In the genomic region with DNA sequence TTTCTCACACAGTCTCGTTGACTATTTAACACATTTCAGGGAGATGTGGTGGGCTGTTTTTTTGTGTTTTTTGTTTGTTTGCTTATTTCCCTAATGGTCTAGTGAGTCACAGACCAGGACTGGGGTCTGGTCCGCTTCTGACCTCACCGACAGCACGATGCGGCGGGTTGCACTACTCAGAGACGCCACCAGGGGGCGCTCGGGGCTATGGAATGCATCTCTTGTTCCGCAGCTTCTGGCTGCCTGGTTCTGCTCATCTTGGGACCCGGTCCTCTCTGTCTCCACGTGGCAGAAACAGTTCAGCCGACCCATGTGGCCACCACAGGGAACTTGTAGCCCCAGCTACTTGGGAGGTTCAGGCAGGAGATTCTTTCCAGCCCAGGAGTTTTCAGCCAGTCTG, we compare ENCODE assay signal across 9 mouse cellular contexts. TPM values are rescaled to one million over a fixed set of nuclear protein-coding genes. Genes with fewer than 3 reads are reported as not detected.
DNase-seq lines count a peak whose midpoint lies in the region; ATAC-seq and TF ChIP-seq lines count a peak whose summit lies in the region.
"Had no signal": no experiment of that assay in that cellular context is flagged by ENCODE, and none has a peak within 500 bp of the region (broad histone marks: within the 10 kb centered on the region; RNA-seq: fewer than 3 reads in every experiment).

No protein-coding gene starts in this region.

- intact Hi-C loops in heart, postnatal 14 days (cut with DNase I) = loop anchor here (1.0 to 2.0 kb wide), 3 partner anchors 105 to 289 kb away; no protein-coding TSS in a partner anchor

- no peak overlapping the region for H3K4me2 ChIP-seq in forebrain, embryonic 11.5 days (ENCODE audit: low read depth, low read length, severe bottlenecking)
- no peak overlapping the region for H3K4me2 ChIP-seq in lung, postnatal 0 days (replicated peaks; ENCODE audit: low read depth, low read length)
- H3K4me2 ChIP-seq: neural tube, embryonic 12.5 days had no signal

- DNase-seq in MEL-GATA-1-ER (ENCODE audit: extremely low read depth, low read depth) = peak; percentile 57
- peak; percentile 64 for DNase-seq in c-Kit-positive CD71-negative TER-119-negative erythroid progenitor cells, embryonic 14.5 days (ENCODE audit: low read depth)
- DNase-seq in forebrain, embryonic 11.5 days (ENCODE audit: low spot score) = peak; percentile 95
- peak; percentile 85 to 91 for DNase-seq in heart, postnatal 14 days
- DNase-seq in layer of hippocampus, adult 18-20 months (ENCODE audit: low spot score in 2 of 2) = peak; percentile 54 to 86
- peak; percentile 82 for DNase-seq in lung, postnatal 0 days (ENCODE audit: low spot score)
- DNase-seq in right cerebral cortex, postnatal 10 days (ENCODE audit: low spot score in 2 of 2) = peak; percentile 75 to 85
- peak; percentile 88 for DNase-seq in urinary bladder, postnatal 25 days (ENCODE audit: low spot score)

- H3K4me3 ChIP-seq in forebrain, embryonic 11.5 days (ENCODE audit: low read depth, low read length) = no peak overlapping the region
- H3K4me3 ChIP-seq in lung, postnatal 0 days (ENCODE audit: low read depth, low read length) = no peak overlapping the region
- H3K4me3 ChIP-seq: neural tube, embryonic 12.5 days had no signal

- H3K36me3 ChIP-seq in forebrain, embryonic 11.5 days (ENCODE audit: control insufficient read depth, insufficient read depth, low read length) = no peaks in the 10 kb centered on the region
- no peaks in the 10 kb centered on the region for H3K36me3 ChIP-seq in lung, postnatal 0 days (ENCODE audit: insufficient read depth, low read length)
- H3K36me3 ChIP-seq: neural tube, embryonic 12.5 days had no signal

- no peak for ATAC-seq in forebrain, embryonic 11.5 days (replicated peaks; ENCODE audit: low FRiP score)
- peak; percentile 56 for ATAC-seq in lung, postnatal 0 days

- H3K9ac ChIP-seq in forebrain, embryonic 11.5 days (ENCODE audit: low read length) = 0 out of 2 replicates have a peak overlapping the region, but pooled peaks have one; percentile 7
- H3K9ac ChIP-seq in lung, postnatal 0 days (replicated peaks; ENCODE audit: low read depth) = no peak overlapping the region
- H3K9ac ChIP-seq: neural tube, embryonic 12.5 days had no signal

- no peaks in the 10 kb centered on the region; the same call in 1 of the 2 replicates for H3K27me3 ChIP-seq in forebrain, embryonic 11.5 days (ENCODE audit: control insufficient read depth, insufficient read depth, low read length)
- no peaks in the 10 kb centered on the region for H3K27me3 ChIP-seq in lung, postnatal 0 days (replicated peaks; ENCODE audit: insufficient read depth, low read length)
- H3K27me3 ChIP-seq: neural tube, embryonic 12.5 days had no signal

- H3K4me1 ChIP-seq in forebrain, embryonic 11.5 days (replicated peaks; ENCODE audit: control insufficient read depth, insufficient read depth, low read length) = peaks cover 7% of the 10 kb centered on the region
- peaks cover 6% of the 10 kb centered on the region; the same call in 1 of the 2 replicates for H3K4me1 ChIP-seq in lung, postnatal 0 days (ENCODE audit: insufficient read depth, low read depth, low read length)

- H3K9me3 ChIP-seq in forebrain, embryonic 11.5 days (ENCODE audit: control insufficient read depth, low read length) = no peaks in the 10 kb centered on the region
- H3K9me3 ChIP-seq in lung, postnatal 0 days (ENCODE audit: low read length) = no peaks in the 10 kb centered on the region
- H3K9me3 ChIP-seq: neural tube, embryonic 12.5 days had no signal

- TF ChIP-seq CTCF in lung, postnatal 0 days (IDR thresholded peaks at IDR 0.05) = peak; percentile 98

- WGBS in forebrain, embryonic 11.5 days = 1% methylated on average over 13 of the region's 13 CpGs
- 1% methylated on average over 13 of the region's 13 CpGs for WGBS in lung, postnatal 0 days

- no peak overlapping the region for H3K27ac ChIP-seq in forebrain, embryonic 11.5 days (ENCODE audit: low read depth, low read length)
- H3K27ac ChIP-seq in lung, postnatal 0 days (ENCODE audit: low read length) = no peak overlapping the region
- H3K27ac ChIP-seq: neural tube, embryonic 12.5 days had no signal

- no peak for TF ChIP-seq EP300 in lung, postnatal 0 days (IDR thresholded peaks at IDR 0.05)

RNA-seq across cellular contexts. Expression of a gene that starts 42.8 kb away (rescaled TPM):
- polyA plus RNA-seq in forebrain, embryonic 11.5 days (2014; fragmentation: Nextera tagmentation; extraction: Ambion mirVana) = 36.8 and 40.6 TPM in 2 replicates
- 10 to 100 TPM; 89.1 to 92.0 TPM for total RNA-seq in heart, postnatal 14 days (2021)
- total RNA-seq in layer of hippocampus, adult 18-20 months (2021) = 100 to 1,000 TPM; 235 to 245 TPM
- polyA plus RNA-seq in lung, postnatal 0 days (2015; fragmentation: Nextera tagmentation; extraction: Ambion mirVana) = 62.2 and 62.4 TPM in 2 replicates
